Mouse (Mus musculus): ENCODE measurements at regions not wholly inside any gene's neighbourhood (a gene's known extent, or its start where the extent isn't known, plus 50 kb on each side); places are given as distances from the start of the nearest gene placed in this dataset.

GRCm38 (mm10) chr12:110376062-110376837, 70.7 kb upstream of the Ppp2r5c start:
- Histone ChIP-seq H3K36me3 (no peaks in the 10 kb centered on the region), H3K27ac (replicated peaks) (no peak overlapping the region), H3K4me1 (peaks cover 19% of the 10 kb centered on the region; the same call in 1 of the 2 replicates), H3K9ac (no peak overlapping the region), H3K4me3 (replicated peaks) (no peak overlapping the region), H3K9me3 (replicated peaks) (no peaks in the 10 kb centered on the region), H3K27me3 (peaks cover 43% of the 10 kb centered on the region), H3K4me2 (replicated peaks) (no peak overlapping the region)
- WGBS = 32% methylated on average over 5 of the region's 7 CpGs
- no peak for ATAC-seq (ENCODE audit: insufficient number of reproducible peaks, low FRiP score, low TSS enrichment, low read depth)

GRCm38 (mm10) chr12:110376838-110377150, 70.1 kb upstream of the Ppp2r5c start:
- H3K9ac ChIP-seq = no peak overlapping the region
- peaks cover 42% of the 10 kb centered on the region for H3K27me3 ChIP-seq
- H3K4me3 ChIP-seq (replicated peaks) = no peak overlapping the region
- H3K9me3 ChIP-seq (replicated peaks) = no peaks in the 10 kb centered on the region
- H3K4me1 ChIP-seq = peaks cover 20% of the 10 kb centered on the region; the same call in 1 of the 2 replicates
- no peaks in the 10 kb centered on the region for H3K36me3 ChIP-seq
- H3K4me2 ChIP-seq (replicated peaks) = no peak overlapping the region
- WGBS = 73% methylated on average over 4 of the region's 4 CpGs
- H3K27ac ChIP-seq (replicated peaks) = no peak overlapping the region
- no peak for ATAC-seq (ENCODE audit: insufficient number of reproducible peaks, low FRiP score, low TSS enrichment, low read depth)

DNA sequence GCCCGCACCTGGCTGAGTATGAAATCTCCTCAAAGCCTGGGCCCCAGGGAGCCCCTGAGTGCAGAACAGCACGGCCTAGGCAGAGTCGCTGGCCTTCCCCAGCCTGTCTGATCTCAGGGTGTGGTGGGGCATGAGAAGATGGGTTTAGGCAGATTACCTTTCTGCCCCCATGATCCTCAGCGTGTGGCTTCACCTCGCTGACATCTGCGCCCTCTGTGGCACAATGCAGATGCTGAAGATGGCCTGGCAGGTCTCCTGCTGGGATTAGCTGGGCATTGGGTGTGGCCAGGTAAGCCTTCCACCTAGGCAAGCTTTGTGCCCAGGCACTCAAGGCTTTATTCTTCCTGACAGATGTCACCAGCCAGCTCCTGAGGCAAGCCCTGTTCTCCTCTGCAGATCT, 69.6 kb upstream of the Ppp2r5c start:
- Histone ChIP-seq H3K27ac (replicated peaks) (no peak overlapping the region), H3K9ac (no peak overlapping the region)

DNA sequence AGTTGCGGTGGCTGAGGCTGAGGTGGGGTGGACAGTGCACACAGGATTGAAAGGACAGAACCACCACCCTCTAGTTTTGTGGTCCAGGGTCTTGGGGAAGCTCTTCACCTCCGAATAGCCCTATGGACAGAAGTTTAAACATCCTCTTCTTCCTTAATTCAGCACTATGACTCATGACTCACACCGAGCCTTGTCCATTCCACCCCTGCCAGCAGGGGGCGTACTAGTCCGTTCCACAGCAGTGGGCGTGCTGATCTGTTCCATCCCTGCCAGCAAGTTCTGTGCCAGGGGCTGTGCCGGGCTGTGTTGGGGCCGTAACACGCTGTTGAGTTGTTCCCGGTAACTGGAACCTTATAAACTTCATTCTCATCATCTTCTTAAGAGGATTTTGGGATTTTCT, 69.2 kb upstream of the Ppp2r5c start:
- Histone ChIP-seq H3K36me3 (no peaks in the 10 kb centered on the region), H3K27me3 (peaks cover 33% of the 10 kb centered on the region), H3K27ac (replicated peaks) (no peak overlapping the region), H3K4me1 (peaks cover 16% of the 10 kb centered on the region; the same call in 1 of the 2 replicates), H3K9ac (no peak overlapping the region), H3K4me2 (replicated peaks) (no peak overlapping the region), H3K4me3 (replicated peaks) (no peak overlapping the region), H3K9me3 (replicated peaks) (no peaks in the 10 kb centered on the region)
- ATAC-seq (ENCODE audit: insufficient number of reproducible peaks, low FRiP score, low TSS enrichment, low read depth) = no peak
- 59% methylated on average over 10 of the region's 10 CpGs for whole genome bisulfite sequencing

More for the DNA sequence above, 69.6 kb upstream of the Ppp2r5c start:
- Histone ChIP-seq H3K36me3 (no peaks in the 10 kb centered on the region), H3K4me3 (replicated peaks) (no peak overlapping the region), H3K4me2 (replicated peaks) (no peak overlapping the region), H3K27me3 (peaks cover 37% of the 10 kb centered on the region), H3K4me1 (peaks cover 20% of the 10 kb centered on the region; the same call in 1 of the 2 replicates), H3K9me3 (replicated peaks) (no peaks in the 10 kb centered on the region)
- 44% methylated on average over 6 of the region's 6 CpGs for WGBS
- no peak for ATAC-seq (ENCODE audit: insufficient number of reproducible peaks, low FRiP score, low TSS enrichment, low read depth)

DNA sequence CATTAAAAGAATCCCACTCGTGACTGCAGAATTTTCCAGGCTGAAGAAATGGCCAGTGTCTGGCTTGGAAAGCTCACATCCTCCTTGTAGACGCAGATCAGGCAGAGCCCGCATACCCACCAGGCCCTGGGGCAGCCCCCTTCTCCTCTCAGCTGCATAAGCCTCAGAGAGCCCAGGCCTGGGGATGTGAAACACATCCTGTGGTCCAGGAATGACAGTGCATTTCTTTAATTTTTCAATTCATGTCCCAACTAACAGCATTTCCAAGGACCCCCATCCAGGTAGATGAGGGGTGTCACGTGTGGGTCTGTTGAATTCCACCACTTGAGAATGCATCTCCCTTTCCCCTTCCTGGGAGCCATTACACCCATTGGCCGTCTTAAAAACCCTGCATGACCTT, 68.6 kb upstream of the Ppp2r5c start:
- Histone ChIP-seq H3K4me3 (replicated peaks) (no peak overlapping the region), H3K9me3 (replicated peaks) (no peaks in the 10 kb centered on the region), H3K4me2 (replicated peaks) (no peak overlapping the region), H3K36me3 (no peaks in the 10 kb centered on the region), H3K27ac (replicated peaks) (no peak overlapping the region), H3K9ac (no peak overlapping the region), H3K4me1 (peaks cover 12% of the 10 kb centered on the region; the same call in 1 of the 2 replicates), H3K27me3 (peaks cover 31% of the 10 kb centered on the region)
- 64% methylated on average over 5 of the region's 5 CpGs for WGBS
- ATAC-seq (ENCODE audit: insufficient number of reproducible peaks, low FRiP score, low TSS enrichment, low read depth) = no peak

DNA sequence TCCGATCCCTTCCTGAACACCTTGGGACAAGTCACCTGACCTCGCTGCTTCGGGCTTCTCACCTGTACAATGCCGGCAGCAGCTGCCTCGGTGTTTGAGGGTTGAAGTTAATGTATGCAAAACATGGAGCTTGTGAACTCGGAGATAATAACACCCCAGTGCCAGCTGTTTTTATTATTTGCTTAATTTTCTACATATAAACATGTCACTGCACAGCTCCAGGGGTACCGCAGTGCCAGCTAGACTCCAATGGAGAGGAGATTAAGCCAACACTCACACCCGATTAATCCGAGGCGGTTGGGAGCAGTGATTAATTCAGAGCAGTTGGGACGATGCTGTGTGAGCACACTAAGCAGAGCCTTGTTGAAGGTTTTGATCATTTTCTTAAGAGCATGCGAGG, 67.2 kb upstream of the Ppp2r5c start:
- ATAC-seq (ENCODE audit: insufficient number of reproducible peaks, low FRiP score, low TSS enrichment, low read depth) = no peak
- H3K4me2 ChIP-seq (replicated peaks) = no peak overlapping the region
- peaks cover 18% of the 10 kb centered on the region for H3K27me3 ChIP-seq
- WGBS = 51% methylated on average over 12 of the region's 12 CpGs
- no peaks in the 10 kb centered on the region for H3K9me3 ChIP-seq (replicated peaks)
- no peak overlapping the region for H3K27ac ChIP-seq (replicated peaks)
- H3K4me1 ChIP-seq = peaks cover 9% of the 10 kb centered on the region; the same call in 1 of the 2 replicates
- no peak overlapping the region for H3K4me3 ChIP-seq (replicated peaks)
- H3K9ac ChIP-seq = no peak overlapping the region
- no peaks in the 10 kb centered on the region for H3K36me3 ChIP-seq

- no peak overlapping the region for H3K4me3 ChIP-seq (replicated peaks)
- no peak overlapping the region for H3K4me2 ChIP-seq (replicated peaks)
- H3K9ac ChIP-seq = no peak overlapping the region
- 53% methylated on average over 25 of the region's 25 CpGs for WGBS
- H3K4me1 ChIP-seq = 0 out of 2 replicates have a peak, but pooled peaks cover 4% of the 10 kb centered on the region
- no peaks in the 10 kb centered on the region for H3K9me3 ChIP-seq (replicated peaks)
- ATAC-seq (ENCODE audit: insufficient number of reproducible peaks, low FRiP score, low TSS enrichment, low read depth) = no peak
- no peak overlapping the region for H3K27ac ChIP-seq (replicated peaks)
- peaks cover 11% of the 10 kb centered on the region for H3K27me3 ChIP-seq
- H3K36me3 ChIP-seq = no peaks in the 10 kb centered on the region
These were observed 65.8 kb upstream of the Ppp2r5c start for GRCm38 (mm10) chr12:110380831-110381750.

DNA sequence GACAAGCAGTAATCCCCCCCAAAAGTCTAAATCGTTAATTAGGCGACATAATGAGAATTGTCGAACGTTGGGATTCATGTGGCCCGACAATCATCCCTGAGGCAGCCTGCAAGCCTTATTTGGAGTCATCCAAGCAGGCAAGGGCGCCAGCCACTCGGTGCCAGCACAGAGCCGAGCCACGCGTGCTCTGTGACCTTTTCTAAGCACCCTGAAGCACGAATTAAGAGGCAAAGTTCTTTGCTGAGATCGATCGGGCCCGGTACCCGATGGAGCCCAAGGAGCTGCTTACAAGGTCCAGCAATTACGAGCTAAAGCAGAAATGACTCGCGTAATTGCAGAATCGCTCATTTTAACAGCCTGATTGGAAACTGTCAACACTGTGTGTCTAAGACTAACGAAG, 61.9 kb upstream of the Ppp2r5c start:
- Histone ChIP-seq H3K9me3 (replicated peaks) (no peaks in the 10 kb centered on the region), H3K27me3 (no peaks in the 10 kb centered on the region), H3K4me2 (replicated peaks) (no peak overlapping the region), H3K4me3 (replicated peaks) (no peak overlapping the region), H3K9ac (no peak overlapping the region), H3K36me3 (no peaks in the 10 kb centered on the region), H3K4me1 (0 out of 2 replicates have a peak, but pooled peaks cover 4% of the 10 kb centered on the region), H3K27ac (replicated peaks) (no peak overlapping the region)
- 71% methylated on average over 20 of the region's 20 CpGs for WGBS
- no peak for ATAC-seq (ENCODE audit: insufficient number of reproducible peaks, low FRiP score, low TSS enrichment, low read depth)

DNA sequence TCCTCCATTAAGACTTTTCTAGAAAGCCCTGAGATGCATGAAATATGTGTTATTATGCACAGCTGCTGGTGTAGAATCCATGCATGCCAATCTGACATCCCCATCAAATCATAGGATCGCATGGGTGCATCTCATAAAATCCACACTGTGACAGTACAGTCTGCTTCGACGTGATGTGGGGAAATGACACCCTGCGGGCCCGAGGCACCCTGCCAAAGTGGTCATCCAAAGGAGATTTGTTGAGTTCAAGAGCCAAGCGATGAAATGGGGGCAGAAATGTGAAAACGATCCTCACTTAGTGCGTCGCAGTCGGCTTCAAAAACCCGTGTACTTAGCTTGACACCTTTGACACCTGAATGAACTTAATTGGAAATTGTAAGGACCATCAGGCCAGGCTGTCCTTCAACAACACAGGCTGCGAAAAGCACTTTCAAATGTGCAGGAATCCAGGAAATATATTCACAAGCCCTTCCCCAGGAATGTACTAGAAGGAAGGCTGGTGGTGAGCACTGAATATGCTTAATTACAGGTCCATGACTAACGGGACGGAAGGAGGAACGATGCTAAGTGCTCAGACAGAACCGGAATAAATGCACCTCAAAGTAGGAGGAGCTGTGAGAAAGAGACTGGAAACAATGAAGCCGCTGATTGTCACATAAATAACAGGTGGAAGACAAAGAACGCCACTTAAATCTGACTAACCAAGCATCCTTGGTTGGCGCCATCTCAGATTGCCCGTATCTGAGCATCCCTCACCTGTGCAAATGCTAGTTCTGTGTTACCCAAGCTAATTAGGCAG, 60.9 kb upstream of the Ppp2r5c start:
- Histone ChIP-seq H3K9me3 (replicated peaks) (no peaks in the 10 kb centered on the region), H3K27me3 (no peaks in the 10 kb centered on the region), H3K4me2 (replicated peaks) (no peak overlapping the region), H3K36me3 (no peaks in the 10 kb centered on the region), H3K27ac (replicated peaks) (no peak overlapping the region), H3K9ac (no peak overlapping the region), H3K4me3 (replicated peaks) (no peak overlapping the region), H3K4me1 (0 out of 2 replicates have a peak, but pooled peaks cover 4% of the 10 kb centered on the region)
- 67% methylated on average over 20 of the region's 20 CpGs for WGBS
- no peak for ATAC-seq (ENCODE audit: insufficient number of reproducible peaks, low FRiP score, low TSS enrichment, low read depth)

GRCm38 (mm10) chr12:110387056-110387455, 59.9 kb upstream of the Ppp2r5c start:
- Histone ChIP-seq H3K4me2 (replicated peaks) (no peak overlapping the region), H3K4me3 (replicated peaks) (no peak overlapping the region), H3K27me3 (no peaks in the 10 kb centered on the region), H3K9ac (no peak overlapping the region), H3K27ac (replicated peaks) (no peak overlapping the region), H3K9me3 (replicated peaks) (no peaks in the 10 kb centered on the region), H3K4me1 (no peaks in the 10 kb centered on the region), H3K36me3 (no peaks in the 10 kb centered on the region)
- WGBS = 76% methylated on average over 11 of the region's 11 CpGs
- ATAC-seq (ENCODE audit: insufficient number of reproducible peaks, low FRiP score, low TSS enrichment, low read depth) = no peak

DNA sequence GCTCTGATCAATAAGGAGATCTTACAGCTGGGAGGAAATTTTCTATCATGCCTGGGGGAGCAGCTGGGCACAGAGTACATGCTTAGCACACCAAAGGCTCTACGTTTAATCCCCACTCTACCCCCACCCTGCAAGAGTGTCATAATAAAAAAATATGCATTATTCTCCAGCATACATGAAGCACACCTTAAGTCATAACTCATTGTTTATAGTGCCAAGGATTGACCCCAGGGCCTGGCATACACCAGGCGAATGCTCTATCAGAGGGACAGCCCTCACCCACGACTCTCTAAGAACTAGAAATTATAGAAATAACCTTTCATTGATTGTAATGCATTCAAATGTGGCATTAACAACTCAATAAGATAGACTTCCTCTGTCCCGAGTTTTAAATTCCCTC, 59.4 kb upstream of the Ppp2r5c start:
- H3K4me3 ChIP-seq (replicated peaks) = no peak overlapping the region
- no peak overlapping the region for H3K9ac ChIP-seq
- H3K4me2 ChIP-seq (replicated peaks) = no peak overlapping the region
- 69% methylated on average over 4 of the region's 4 CpGs for WGBS
- H3K27ac ChIP-seq (replicated peaks) = no peak overlapping the region
- H3K4me1 ChIP-seq = no peaks in the 10 kb centered on the region
- no peaks in the 10 kb centered on the region for H3K27me3 ChIP-seq
- H3K36me3 ChIP-seq = no peaks in the 10 kb centered on the region
- no peak for ATAC-seq (ENCODE audit: insufficient number of reproducible peaks, low FRiP score, low TSS enrichment, low read depth)
- H3K9me3 ChIP-seq (replicated peaks) = no peaks in the 10 kb centered on the region

Measured in embryonic facial prominence, embryonic 15.5 days (tissue).